Mouse (Mus musculus) ES-Bruce4 (cell line): ENCODE data around the gene Card6.

ENCODE experiments used
- CTCF ChIP-seq: IDR thresholded peaks from one replicate; pipeline ENCODE4 v1.8.1; 2011; ENCODE audit warnings: low read depth, low read length
- EP300 ChIP-seq: IDR thresholded peaks from 2 replicates; pipeline ENCODE4 v1.6.1; 2011; ENCODE audit warnings: low read depth, low read length; ENCODE audit not compliant: insufficient read depth

DNA sequence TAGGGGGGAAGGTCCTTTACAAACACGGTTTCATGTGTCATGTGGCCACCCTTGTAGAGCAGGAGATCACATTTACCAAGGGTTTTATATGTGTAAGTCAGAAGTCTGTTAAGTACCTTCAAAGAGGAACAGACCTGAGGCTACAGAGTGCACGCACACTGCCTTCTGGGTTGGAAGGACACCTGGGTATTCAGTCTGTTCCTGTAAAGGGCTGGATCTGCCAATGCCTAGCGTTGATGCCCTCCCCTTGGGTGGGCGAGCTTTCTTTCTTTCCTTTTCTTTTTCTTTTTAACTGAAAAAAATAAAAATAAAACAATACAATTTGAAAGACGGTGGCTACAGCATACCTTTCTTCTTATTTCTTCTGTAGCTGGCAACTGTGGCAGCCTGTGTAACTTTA lies 46.8 kb upstream of the Card6 start:
- no peak for TF ChIP-seq CTCF
- no peak for TF ChIP-seq EP300
